ENCODE assay signal across 8 mouse cellular contexts in the genomic region with DNA sequence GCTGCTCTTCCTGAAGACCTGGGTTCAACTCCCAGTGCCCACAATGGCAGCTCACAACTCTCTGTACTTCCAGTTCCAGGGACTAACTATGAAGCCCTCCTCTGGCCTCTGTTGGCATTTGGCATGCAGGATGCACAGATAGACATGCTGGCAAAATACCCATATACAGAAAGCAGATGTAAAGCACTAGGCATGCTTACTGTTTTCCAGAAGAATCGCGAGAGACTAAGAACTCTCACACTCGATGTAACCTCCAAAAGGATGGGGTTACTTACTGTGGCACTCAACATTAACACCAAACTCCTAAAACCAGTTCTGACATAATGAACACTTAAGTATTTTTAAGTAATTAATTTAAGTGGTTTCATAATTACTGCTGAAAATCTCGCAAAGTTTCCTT. TPM values are rescaled to one million over a fixed set of nuclear protein-coding genes. Genes with fewer than 3 reads are reported as not detected.
DNase-seq lines count a peak whose midpoint lies in the region; ATAC-seq and TF ChIP-seq lines count a peak whose summit lies in the region.

No protein-coding gene starts in this region.

- intact Hi-C loops in left cerebral cortex, postnatal 36 days (cut with DNase I): loop anchor here (10.0 kb wide), 1 partner anchor 154 kb away; the partner anchor contains the start of gene Fbxo33

- H3K27me3 ChIP-seq in kidney, adult 2 months (replicated peaks; ENCODE audit: control insufficient read depth, insufficient read depth, low read length): no peaks in the 10 kb centered on the region
- no peaks in the 10 kb centered on the region for H3K27me3 ChIP-seq in hindbrain, embryonic 10.5 days (ENCODE audit: insufficient read depth, poor library complexity, severe bottlenecking)
- H3K27me3 ChIP-seq in midbrain, embryonic 11.5 days (ENCODE audit: control insufficient read depth, insufficient read depth, low read length): no peaks in the 10 kb centered on the region

- peak overlapping the region; percentile 86 for H3K9ac ChIP-seq in midbrain, embryonic 11.5 days (ENCODE audit: low read length)

- WGBS in kidney, adult 2 months: 27% methylated on average over 4 of the region's 4 CpGs
- 70% methylated on average over 4 of the region's 4 CpGs for WGBS in hindbrain, embryonic 10.5 days
- WGBS in midbrain, embryonic 11.5 days: 66% methylated on average over 4 of the region's 4 CpGs

- no peak overlapping the region for H3K27ac ChIP-seq in kidney, adult 2 months (ENCODE audit: insufficient read depth, low read depth, low read length)
- peak overlapping the region; percentile 96 for H3K27ac ChIP-seq in hindbrain, embryonic 10.5 days
- H3K27ac ChIP-seq in midbrain, embryonic 11.5 days (ENCODE audit: low read depth, low read length): no peak overlapping the region

- peaks cover 3% of the 10 kb centered on the region; the same call in 1 of the 2 replicates for H3K4me1 ChIP-seq in kidney, adult 2 months (ENCODE audit: control insufficient read depth, insufficient read depth, low read length)
- H3K4me1 ChIP-seq in hindbrain, embryonic 10.5 days (replicated peaks): peaks cover 20% of the 10 kb centered on the region
- H3K4me1 ChIP-seq in midbrain, embryonic 11.5 days (ENCODE audit: control insufficient read depth, insufficient read depth, low read length): peaks cover 5% of the 10 kb centered on the region

- H3K4me2 ChIP-seq in midbrain, embryonic 11.5 days: peak overlapping the region; percentile 56

- no peak for ATAC-seq in midbrain, embryonic 11.5 days (ENCODE audit: low FRiP score)

- peak overlapping the region; percentile 96 for H3K4me3 ChIP-seq in kidney, adult 2 months (ENCODE audit: insufficient read depth, low read depth, low read length)
- peak overlapping the region; percentile 80 for H3K4me3 ChIP-seq in hindbrain, embryonic 10.5 days
- peak overlapping the region; percentile 82 for H3K4me3 ChIP-seq in midbrain, embryonic 11.5 days (ENCODE audit: low read depth, low read length)

- no peak for TF ChIP-seq CTCF in kidney, adult 2 months (conservative IDR thresholded peaks at IDR 0.05; ENCODE audit: insufficient read depth, insufficient read length, low read depth, low read length)

- DNase-seq in kidney, adult 2 months: no peak
- no peak for DNase-seq in kidney, postnatal 10 days
- peak; percentile 39 for DNase-seq in MEL-GATA-1-ER (ENCODE audit: extremely low read depth, low read depth)
- DNase-seq in hindbrain, embryonic 10.5 days (ENCODE audit: low spot score): no peak
- peak; percentile 84 for DNase-seq in midbrain, embryonic 11.5 days (ENCODE audit: low spot score, missing footprints)
- no peak for DNase-seq in right cerebral cortex, adult 18-20 months
- no peak for DNase-seq in left cerebral cortex, postnatal 36 days (ENCODE audit: low spot score in 2 of 2)
- DNase-seq in ovary, postnatal 36 days (ENCODE audit: low spot score): no peak

- no peak for TF ChIP-seq POLR2A in kidney, adult 2 months (IDR thresholded peaks at IDR 0.05; ENCODE audit: low read depth, low read length)

- H3K36me3 ChIP-seq in kidney, adult 2 months (ENCODE audit: control insufficient read depth, insufficient read depth, low read length): no peaks in the 10 kb centered on the region; the same call in 1 of the 2 replicates
- peaks cover 43% of the 10 kb centered on the region for H3K36me3 ChIP-seq in hindbrain, embryonic 10.5 days
- H3K36me3 ChIP-seq in midbrain, embryonic 11.5 days (ENCODE audit: control insufficient read depth, insufficient read depth, low read length): 0 out of 2 replicates have a peak, but pooled peaks cover 2% of the 10 kb centered on the region

- H3K9me3 ChIP-seq in hindbrain, embryonic 10.5 days: no peaks in the 10 kb centered on the region
- no peaks in the 10 kb centered on the region for H3K9me3 ChIP-seq in midbrain, embryonic 11.5 days (ENCODE audit: control insufficient read depth, low read length)

RNA-seq across cellular contexts. Expression of gene Trappc6b, which starts 0.9 kb away (rescaled TPM):
- 87.0 and 87.3 TPM in 2 replicates for polyA plus RNA-seq in kidney, adult 2 months (2012; rRNA removed)
- polyA plus RNA-seq in hindbrain, embryonic 10.5 days (2016; fragmentation: Nextera tagmentation; extraction: Ambion mirVana): 72.6 and 84.8 TPM in 2 replicates
- 72.3 and 79.8 TPM in 2 replicates for polyA plus RNA-seq in midbrain, embryonic 11.5 days (2014; fragmentation: Nextera tagmentation; extraction: Ambion mirVana)
- total RNA-seq in left cerebral cortex, postnatal 36 days (2021): 100 to 1,000 TPM; 117 to 122 TPM

RNA-seq across cellular contexts. Expression of gene Pnn, which starts 6.4 kb away (rescaled TPM):
- 8.2 and 10.4 TPM in 2 replicates for polyA plus RNA-seq in kidney, adult 2 months (2012; rRNA removed)
- 68.6 and 105 TPM in 2 replicates for polyA plus RNA-seq in hindbrain, embryonic 10.5 days (2016; fragmentation: Nextera tagmentation; extraction: Ambion mirVana)
- 97.3 and 119 TPM in 2 replicates for polyA plus RNA-seq in midbrain, embryonic 11.5 days (2014; fragmentation: Nextera tagmentation; extraction: Ambion mirVana)
- 10 to 100 TPM; 49.3 to 71.7 TPM for total RNA-seq in left cerebral cortex, postnatal 36 days (2021)

RNA-seq across cellular contexts. Expression of gene Mia2, which starts 35.3 kb away (rescaled TPM):
- polyA plus RNA-seq in kidney, adult 2 months (2012; rRNA removed): 95.3 and 102 TPM in 2 replicates
- 34.8 and 43.4 TPM in 2 replicates for polyA plus RNA-seq in hindbrain, embryonic 10.5 days (2016; fragmentation: Nextera tagmentation; extraction: Ambion mirVana)
- 55.4 and 63.4 TPM in 2 replicates for polyA plus RNA-seq in midbrain, embryonic 11.5 days (2014; fragmentation: Nextera tagmentation; extraction: Ambion mirVana)
- 10 to 100 TPM; 41.3 to 51.0 TPM for total RNA-seq in left cerebral cortex, postnatal 36 days (2021)

RNA-seq across cellular contexts. Expression of gene Gemin2, which starts 47.1 kb away (rescaled TPM):
- 2.3 and 2.9 TPM in 2 replicates for polyA plus RNA-seq in kidney, adult 2 months (2012; rRNA removed)
- 28.7 and 38.0 TPM in 2 replicates for polyA plus RNA-seq in hindbrain, embryonic 10.5 days (2016; fragmentation: Nextera tagmentation; extraction: Ambion mirVana)
- polyA plus RNA-seq in midbrain, embryonic 11.5 days (2014; fragmentation: Nextera tagmentation; extraction: Ambion mirVana): 25.4 and 25.8 TPM in 2 replicates
- total RNA-seq in left cerebral cortex, postnatal 36 days (2021): 1 to 10 TPM; 7.0 to 7.3 TPM

RNA-seq across cellular contexts. Expression of gene Sec23a, which starts 48.5 kb away (rescaled TPM):
- 13.0 and 13.2 TPM in 2 replicates for polyA plus RNA-seq in kidney, adult 2 months (2012; rRNA removed)
- 58.5 and 67.8 TPM in 2 replicates for polyA plus RNA-seq in hindbrain, embryonic 10.5 days (2016; fragmentation: Nextera tagmentation; extraction: Ambion mirVana)
- 90.3 and 97.4 TPM in 2 replicates for polyA plus RNA-seq in midbrain, embryonic 11.5 days (2014; fragmentation: Nextera tagmentation; extraction: Ambion mirVana)
- 100 to 1,000 TPM in 1 of 2 experiments, 10 to 100 TPM in 1; 96.3 to 103 TPM for total RNA-seq in left cerebral cortex, postnatal 36 days (2021)

Comparison
In these comparisons a context has a peak if more than half of its experiments do, and no peak if none do; other contexts are left out.
1. DNase-seq: peak in MEL-GATA-1-ER (single experiment) and midbrain, embryonic 11.5 days (single experiment); none in kidney, adult 2 months (single experiment), kidney, postnatal 10 days (single experiment), hindbrain, embryonic 10.5 days (single experiment), right cerebral cortex, adult 18-20 months (single experiment), left cerebral cortex, postnatal 36 days (0 of 2) and ovary, postnatal 36 days (single experiment).
2. Peak in every context shown above with its lines, with median percentiles within 50 percentile points of each other: H3K4me3 ChIP-seq.